Mouse (Mus musculus): ENCODE measurements around the gene Ovol3.
"Not testable (repeated sequence)": the region's sequence is repeated elsewhere in the genome, so short reads cannot be mapped to it uniquely, and the experiment has no call there.

Gene Ovol3

DNA sequence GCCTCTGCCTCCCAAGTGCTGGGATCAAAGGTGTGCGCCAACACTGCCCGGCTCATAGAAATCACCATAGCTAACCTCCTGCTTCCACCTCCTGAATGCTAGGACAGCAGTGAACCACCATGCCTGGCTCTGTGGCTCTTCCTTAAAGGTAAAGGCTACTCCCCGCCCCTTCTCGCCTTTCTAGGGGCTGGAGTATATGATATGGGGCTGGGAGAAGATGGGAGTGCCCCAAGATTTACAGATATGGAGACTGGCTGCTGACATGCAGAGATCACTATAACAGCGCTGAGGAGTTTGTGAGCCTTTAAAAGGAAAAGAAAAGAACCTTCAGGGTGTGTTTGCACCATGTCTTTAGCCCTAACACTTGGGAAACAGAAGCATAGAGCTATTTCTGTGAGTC lies 13.3 kb downstream of the Ovol3 start:
- DNase-seq, result no peak

DNA sequence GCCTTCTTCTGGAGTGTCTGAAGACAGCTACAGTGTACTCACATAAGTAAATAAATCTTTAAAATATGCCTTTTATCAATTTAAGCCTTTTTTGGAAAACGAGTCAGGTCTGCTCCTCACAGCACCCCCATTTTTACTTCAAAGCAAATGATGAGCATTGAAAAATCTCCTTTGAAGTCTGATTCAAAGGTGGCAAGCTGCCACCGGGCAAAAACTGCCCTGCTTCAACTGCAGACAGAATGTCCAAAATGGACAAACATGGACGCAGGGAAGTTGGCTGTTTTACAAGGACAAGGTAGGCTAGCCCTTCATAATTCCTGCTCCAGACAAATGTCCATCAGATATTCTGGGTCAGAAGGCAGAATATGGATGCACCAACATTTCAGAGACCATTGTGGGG lies 14.1 kb downstream of the Ovol3 start:
- DNase-seq, result no peak

DNA sequence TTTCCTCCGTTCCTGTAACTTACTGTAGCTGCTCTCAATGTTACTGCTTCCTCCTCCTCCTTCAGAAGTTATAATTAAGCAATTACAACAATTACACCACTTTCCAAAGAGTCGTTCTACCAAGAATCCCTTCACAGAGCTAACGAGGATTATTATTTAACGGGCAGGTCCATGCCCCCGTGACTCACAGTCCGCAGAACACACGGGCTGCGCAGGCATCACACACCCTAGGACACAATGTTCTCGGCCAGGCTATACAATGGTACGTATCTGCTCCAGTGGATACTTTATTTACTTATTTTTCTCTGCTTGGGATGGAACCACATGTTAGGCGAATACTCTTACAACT lies 15.5 kb downstream of the Ovol3 start:
- peak; percentile 51 to 54 for DNase-seq

DNA sequence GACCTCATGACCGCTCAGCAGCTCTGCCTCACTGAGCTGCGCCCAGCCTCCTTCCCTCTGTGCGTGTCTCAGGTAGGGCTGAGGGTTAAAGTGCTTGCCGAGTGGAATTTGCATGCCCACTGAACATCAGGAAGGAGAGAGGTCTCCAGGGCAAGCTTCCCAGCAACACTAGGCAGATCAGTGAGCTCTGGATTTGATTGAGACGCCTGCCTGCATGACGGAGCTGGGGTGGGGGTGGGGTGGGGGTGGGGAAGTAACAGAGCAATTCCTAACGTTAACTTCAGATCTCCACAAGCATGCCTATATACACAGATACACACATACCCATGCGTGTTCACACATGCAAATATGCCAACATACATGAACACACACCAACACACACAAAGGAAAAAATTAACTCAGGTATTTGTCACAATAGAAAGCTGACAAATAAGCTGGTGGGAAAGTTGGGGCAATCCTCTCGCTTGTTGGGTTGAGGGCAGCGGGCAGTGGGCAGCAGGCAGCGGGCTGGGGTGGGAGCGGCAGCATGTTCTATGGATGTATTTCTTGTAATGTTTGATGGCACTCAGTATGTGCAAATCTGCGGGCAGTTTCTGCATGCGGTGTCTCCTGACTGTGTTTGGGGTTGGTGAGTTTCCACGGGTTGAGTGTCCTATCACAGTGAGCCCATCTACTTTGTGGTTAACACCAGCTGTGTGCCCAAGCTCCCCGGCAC lies 16.1 kb downstream of the Ovol3 start:
- DNase-seq, result peak; percentile 70 to 76

DNA sequence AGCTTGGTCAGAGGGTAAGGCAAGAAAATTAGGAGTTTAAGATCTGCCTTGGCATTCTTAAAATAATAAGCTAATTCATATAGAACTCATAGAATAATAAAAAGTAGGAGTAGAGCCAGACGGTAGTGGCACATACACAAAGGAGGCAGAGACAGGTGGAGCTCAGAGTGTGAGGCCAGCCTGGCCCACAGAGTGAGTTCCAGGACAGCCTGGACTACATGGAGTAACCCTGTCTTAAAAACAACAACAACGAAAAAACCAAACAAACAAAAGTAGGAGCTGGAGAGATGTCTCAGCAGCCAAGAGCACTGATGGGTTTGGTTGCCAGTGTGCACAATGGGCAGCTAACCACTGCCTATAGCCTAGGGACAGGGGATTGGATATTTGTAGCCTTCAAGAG lies 18.2 kb downstream of the Ovol3 start:
- DNase-seq, result no peak

DNA sequence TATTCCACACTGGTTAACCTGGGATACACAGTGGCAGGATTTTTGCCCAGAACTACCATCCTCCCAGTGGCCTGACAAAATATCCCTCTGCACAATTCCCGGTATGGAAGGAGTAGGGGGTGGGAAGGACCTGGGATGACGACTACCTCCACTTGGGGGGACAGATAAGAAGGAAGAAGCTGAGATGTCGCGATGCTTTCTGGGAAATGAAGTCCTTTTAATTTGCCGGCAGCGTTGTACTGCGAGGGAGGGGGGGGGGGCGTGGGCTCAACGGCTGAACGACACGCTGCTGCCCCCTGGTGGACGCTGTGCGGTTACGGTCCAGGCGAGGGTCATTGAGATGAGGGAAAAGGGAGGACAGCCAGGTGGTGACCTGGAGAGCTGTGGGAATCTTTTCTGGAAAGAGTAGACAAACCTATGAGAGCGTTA lies 18.8 kb downstream of the Ovol3 start:
- DNase-seq, result peak; percentile 62 to 67

DNA sequence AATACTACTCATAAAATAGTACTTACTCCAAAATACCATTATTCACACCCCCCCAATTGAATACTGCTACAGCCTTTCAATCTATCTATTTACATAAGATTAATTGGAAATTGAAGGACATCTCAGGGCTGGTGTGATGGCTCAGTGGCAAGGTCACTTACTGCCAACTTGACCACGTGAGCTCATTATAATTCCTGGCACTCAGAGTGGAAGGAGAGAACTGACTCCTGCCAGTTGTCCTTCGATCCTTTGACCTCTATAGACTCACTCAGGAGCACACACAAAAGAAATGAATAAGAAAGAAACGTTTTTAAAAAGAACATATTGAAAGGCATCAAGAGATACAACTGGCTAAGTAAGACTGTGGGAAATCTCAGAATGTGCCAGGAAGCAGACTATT lies 19.6 kb downstream of the Ovol3 start:
- peak; percentile 58 to 76 for DNase-seq

DNA sequence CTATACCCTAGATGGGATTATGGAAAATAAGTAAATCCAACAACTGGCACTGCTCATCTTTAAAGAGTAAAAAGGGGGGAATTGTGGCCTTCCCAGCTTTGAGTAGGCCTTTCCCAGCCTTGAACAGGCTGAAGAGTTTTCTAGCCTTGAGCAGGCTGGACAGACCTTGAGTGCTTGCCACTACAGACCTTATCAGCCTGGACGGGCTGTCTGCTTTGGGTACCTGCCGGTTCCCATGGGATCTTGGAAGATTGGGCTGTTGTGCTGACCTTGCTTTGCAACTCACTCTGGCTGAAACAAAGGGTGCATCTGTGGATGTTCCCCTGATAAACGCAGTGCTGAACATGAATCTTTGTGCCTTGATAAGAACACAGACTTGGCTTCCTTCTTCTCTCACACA lies 21.6 kb downstream of the Ovol3 start:
- DNase-seq, result no peak

DNA sequence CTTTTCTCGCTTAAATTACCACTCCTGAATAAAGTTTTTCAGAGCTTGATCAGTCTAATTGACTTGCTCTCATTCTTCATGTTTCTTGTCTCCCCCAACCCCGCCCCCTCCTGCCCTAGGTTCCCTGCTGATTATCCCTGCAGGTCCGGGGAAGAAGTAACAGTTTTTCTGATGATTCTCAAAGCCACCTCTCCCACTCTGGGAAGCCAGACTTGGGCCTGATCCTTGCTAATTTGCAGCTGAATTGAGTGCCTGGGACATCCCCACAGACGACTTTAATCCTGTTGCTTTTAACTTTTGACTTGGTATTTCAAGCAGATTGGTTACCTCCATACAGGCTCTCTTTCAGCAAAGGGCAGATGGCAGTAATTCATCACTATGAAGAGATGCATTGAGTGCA lies 24.5 kb downstream of the Ovol3 start:
- no peak for DNase-seq

DNA sequence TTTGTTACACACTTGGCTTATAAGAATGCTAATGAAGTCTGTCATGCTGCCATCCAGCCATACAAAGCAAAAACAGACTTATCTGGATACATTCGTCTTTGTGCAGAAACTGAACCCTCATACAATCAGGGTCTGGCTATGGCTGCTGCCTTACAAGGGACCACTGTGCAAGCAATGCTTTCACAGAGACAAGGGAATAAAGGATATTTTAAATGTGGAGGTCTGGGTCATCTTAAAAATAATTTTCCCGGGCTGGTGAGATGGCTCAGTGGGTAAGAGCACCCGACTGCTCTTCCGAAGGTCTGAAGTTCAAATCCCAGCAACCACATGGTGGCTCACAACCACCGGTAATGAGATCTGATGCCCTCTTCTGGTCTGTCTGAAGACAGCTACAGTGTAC lies 29.2 kb downstream of the Ovol3 start:
- not testable (repeated sequence) for DNase-seq

DNA sequence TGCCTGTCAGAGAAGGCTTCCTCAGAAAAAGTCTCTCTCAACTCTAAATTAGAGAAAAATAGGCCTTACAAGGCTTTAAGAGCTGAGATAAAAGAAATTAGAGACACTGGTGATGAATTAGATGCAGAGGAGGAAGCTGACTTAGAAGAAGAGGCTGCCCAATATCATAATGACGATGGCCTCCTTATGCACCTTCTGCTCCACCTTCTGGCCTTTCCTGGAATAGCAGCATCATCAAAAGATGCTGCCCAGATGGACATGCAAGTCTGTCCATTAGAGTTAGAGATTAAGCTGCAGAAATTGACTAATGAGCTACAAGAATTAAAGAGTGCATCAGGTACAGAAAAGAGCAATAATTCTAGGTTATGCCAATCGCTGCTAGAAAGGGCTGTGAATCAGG lies 30.1 kb downstream of the Ovol3 start:
- DNase-seq, result peak; percentile 55 to 79

DNA sequence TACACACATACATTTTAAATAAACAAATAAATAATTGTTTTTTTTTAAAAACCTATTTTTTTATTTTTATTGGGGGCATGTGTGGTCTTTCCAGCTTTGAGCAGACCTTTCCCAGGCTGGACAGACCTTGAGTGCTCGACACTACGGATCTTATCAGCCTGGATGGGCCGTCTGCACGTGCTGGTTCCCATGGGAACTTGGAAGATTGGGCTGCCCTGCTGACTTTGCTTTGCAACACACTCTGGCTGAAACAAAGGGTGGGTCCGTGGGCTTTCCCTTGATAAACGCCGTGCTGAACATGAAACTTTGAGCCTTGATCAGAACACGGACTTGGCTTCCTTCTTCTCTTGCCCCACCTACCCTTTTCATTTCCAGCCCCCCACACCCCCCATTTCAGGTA lies 31.1 kb downstream of the Ovol3 start:
- no peak for DNase-seq

DNA sequence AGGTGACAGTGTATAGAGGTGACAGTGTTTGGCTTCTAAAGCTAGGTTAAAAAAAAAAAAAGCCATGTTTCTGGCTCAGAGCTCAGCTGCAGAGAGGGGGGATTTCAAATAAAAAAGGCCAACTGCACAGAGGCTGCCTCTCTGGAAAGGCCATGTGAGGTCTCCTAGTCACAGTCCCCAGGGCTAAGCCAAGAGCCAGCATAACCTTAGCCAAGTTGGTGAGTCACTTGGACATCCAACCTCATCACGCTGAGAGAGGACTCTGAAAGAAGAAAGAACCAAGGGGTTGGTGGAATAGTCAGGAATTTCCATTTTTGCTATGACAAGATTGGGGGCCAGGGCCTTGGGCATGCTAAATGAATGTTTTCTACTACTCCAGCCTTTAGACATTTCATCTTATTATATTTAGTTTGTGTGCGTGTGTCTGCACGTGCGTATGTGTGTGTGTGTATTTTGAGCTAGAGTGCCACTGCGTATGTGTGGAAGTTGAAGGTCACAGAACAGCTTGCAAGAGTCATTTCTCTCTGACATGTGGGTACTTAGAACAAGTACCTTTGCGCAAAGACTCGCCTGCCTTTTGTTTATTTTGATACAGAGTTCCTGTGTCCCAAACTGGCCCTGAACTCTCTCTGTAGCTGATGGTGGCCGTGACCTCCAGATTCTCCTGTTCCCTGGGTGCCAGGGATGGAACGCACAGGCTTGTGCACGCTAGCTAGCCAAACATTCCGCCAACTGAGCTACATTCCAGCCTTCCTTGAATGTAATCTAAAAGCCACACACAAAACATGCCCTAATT lies 32.4 kb downstream of the Ovol3 start:
- no peak for DNase-seq

DNA sequence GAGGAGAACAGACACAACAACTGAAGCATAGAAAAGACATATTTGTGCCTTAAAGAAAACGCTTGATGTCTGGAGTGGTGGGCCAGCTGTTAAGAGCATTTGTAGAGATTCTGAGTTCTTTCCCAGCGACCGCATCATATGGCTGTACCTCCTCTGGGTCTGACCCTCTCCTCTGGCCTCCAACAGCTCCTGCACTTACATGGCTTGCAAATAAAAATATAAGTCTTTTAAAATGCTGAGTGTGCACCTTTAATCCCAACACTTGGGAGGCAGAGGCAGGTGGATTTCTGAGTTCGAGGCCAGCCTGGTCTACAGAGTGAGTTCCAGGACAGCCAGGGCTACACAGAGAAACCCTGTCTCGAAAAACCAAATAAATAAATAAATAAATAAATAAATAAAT lies 34.9 kb downstream of the Ovol3 start:
- not testable (repeated sequence) for DNase-seq

DNA sequence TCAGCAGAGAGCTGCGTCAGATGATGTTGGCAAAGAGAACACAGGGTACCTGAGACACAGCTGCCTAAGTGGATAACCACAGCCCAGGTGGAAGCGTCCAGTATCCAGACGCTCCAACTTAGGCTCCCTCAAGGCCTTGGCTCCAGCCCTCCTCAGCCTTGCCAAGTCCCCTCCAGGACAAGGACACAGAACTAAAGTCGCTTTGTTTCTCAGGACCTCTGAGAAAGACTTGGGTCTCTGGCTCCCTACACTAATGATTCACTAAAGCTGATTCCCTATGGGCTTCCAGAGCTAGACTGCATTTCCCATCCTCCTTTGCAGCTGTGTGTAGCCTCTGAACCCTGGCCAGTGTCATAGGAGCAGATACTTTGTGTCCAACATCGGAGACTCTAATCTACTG lies 35.3 kb downstream of the Ovol3 start:
- DNase-seq, result no peak

DNA sequence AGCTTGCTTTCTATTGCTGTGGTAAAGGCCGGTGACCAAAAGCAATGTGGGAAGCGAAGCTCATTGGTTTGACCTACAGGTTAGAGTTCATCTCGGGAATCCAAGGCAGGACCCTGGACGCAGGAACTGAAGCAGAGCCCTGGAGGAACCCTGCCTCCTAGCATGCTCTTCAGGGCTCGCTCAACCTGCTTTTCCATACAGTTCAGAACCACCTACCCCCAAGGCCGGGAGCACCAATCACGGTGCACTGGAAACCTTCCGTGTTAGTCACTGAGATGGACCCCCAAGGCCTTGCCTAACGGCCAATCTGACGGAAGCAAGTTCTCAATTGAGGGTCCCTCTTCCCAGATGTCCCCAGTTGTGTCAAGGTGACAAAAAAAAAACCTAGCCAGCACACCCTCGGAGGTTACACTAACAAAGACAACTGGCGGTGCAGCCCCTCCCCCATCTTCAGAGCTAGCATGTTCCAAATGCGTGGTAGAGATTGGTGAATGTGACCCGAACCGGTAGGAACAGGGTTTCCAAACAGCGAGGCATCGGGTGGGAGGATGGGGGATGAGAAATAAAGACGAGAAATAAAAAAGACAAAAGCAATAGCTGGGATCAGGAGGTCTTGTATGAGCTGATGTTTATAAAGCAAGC lies 35.9 kb downstream of the Ovol3 start:
- DNase-seq, result no peak

DNA sequence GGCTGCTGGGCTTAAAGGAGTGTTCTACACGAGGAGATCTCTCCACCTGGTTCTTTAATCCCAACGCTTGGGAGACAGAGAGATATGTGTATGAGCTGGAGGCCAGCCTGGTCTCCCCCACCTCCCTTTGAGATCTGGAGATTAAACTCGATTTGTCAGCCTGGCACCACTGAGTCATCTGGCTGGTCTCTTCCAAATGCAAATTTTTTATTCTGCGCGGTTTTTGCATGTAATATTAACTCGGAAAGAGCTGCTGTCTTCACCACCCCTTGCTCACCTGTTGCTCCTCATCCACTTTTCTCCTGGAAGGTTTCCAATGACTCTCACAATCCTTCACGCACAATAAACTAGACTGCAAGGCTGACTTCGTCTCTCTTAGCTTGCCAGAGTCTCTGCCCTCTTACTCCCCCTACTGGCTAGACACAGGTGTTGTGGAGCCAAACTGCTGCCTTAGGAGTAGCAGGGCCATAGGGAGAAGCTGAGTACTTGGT lies 37.0 kb downstream of the Ovol3 start, which contains the start of gene Capns1:
Gene Capns1, minus strand, starts transcription at position 331 of the 491 bp plus-strand sequence.
- peak; percentile 58 to 61 for DNase-seq

DNA sequence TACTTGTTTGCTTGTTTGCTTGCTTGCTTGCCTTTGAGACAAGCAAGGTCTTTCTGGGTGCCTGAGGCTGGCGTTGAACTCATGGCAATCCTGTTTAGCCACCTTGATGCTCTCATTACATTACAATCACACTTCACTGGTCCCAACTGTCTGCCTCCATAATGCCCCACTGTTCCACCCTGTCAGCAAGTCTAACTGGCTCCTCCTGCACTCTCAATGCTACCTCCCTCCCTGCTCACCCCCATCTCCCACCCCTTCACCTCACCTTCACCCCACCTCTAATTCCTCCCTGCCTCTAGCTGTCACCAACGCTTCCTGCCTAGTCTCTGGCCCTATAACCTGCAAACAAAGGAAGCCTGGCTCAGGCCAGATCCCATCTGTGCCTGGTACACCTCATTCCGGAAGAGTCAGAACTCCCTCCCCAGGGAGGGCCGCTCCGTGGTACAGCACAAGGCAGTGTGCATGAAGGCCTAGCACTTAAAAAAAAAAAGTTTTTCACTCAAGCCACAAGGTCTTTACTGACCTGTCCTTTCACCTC lies 37.9 kb downstream of the Ovol3 start:
- DNase-seq, result no peak

DNA sequence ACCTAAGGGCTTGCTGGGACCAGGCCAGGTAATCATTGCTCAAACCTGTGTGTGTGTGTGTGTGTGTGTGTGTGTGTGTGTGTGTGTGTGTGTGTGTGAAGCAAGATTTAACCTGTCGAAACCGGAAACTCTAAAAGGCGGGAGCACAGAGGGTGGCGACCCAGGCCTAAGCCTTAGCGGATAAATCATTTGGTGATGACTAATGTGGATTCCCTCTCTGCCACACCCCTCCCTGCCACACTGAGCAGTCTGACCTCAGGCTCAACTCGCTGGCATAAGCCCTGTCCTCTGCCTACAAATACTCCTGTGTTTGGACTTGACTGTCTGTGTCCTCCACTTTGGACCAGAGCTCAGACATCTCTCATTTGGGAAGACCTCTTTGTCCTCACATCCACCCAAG lies 39.4 kb downstream of the Ovol3 start:
- DNase-seq, result no peak

DNA sequence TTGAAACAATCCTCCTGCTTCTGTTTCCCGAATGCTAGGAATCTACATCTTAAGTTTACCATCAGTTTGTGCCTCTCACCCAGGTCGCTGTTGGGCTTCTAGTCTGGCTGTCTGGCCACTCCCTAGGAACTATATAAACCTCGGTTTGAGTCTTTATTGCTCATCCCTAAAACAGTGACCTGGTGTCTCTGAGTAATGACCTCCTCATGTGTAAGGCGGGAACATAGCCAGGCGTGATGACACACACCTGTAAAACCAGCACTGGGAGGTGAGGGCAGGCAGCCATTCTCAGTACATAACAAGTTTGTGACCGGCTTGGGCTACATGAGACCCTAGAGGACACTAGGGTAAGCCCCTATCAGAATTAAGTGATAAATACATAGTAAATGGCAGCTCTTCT lies 40.1 kb downstream of the Ovol3 start:
- DNase-seq, result no peak

DNA sequence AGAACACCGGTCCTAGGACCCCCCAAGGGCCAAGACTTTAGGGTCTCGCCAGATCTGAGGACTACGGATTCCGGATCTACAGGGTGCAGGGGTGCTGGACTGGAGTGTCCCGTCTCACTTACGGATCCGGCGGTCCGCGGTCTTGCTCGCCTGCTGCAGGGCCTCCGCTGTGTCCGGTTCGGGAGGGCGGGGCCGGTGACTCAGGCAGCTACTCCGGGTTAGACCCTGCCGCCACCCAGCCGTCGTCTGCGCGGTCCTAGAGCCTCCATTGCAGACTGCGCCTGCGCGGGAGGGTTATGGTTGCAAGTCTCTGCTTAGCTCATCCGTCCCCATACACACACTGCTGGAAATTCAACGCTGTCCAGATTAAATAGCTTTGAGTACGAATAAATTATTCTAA lies 40.6 kb downstream of the Ovol3 start:
- peak; percentile 94 to 95 for DNase-seq

DNA sequence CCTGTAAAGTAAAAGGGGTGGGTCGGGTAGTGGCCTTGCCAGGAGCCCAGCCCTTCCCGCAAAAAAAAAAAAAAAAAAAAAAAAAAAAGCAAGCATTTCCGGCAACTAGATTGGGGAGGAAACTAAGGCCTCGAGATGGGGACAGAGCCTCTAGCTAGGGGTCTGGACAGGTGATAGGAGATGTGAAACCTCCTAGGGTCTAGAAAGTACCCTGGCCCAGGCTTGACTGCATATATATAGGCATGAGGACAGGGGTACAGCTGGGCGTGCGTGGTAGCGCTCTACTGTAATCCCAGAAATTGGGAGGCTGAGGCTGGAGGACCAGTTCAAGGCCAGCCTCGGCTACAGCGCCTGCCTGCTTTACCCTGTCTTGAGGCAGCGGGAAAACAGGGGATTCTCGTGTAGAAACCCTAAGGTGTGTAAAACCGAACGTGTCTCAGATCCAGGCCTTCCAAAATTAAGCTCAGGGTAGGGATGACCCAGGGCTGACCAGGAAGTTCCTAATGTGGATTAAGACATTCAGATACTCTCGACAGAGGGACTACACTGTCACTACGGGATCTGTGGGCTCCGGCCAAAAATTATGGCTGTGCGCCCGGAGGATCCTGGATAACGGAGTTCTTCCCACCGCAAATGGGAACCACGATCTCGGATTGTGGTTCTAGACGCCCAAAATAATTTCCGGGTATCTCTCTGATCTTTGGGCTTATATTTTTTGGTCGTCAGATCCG lies 41.3 kb downstream of the Ovol3 start:
- peak in 1 of 2 experiments; percentile 30 for DNase-seq

DNA sequence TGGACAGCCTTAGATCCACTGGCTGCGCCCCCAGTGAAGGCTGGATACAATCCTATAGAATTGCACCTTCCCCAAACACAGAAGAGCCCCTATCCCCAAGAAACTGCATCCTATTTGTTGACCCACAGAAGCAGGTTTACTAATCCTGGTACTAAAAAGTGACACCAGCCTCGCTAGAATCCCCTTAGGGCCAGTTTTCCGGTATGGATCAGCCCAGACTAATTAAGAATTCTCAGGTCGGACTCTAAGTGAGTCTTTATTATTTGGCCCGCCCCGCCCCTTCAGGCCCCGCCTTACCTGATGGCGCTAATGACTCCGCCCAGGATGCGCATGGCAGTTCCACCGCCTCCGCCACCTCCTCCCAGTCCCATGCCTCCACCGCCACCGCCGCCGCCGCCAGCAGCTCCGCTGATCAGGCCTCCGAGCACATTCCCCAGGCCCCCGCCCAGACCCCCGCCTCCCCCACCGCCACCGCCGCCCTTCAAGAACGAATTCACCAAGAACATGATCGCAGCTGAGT lies 41.9 kb downstream of the Ovol3 start:
- peak; percentile 80 to 86 for DNase-seq

Measured in kidney, adult 8-10 months (tissue).